Mouse (Mus musculus) ES-Bruce4 (cell line): ENCODE data around the gene Aqp9. TPM values are rescaled to one million over a fixed set of nuclear protein-coding genes. Genes with fewer than 3 reads are reported as not detected.
A peak's percentile ranks its signal among the peaks of the same experiment; 100 is the strongest.

Source experiments
- H3K27ac ChIP-seq: 2 replicates; pipeline ENCODE4 v1.5.1; 2012; ENCODE audit warnings: low read length, inconsistent platforms; ENCODE audit not compliant: insufficient read depth
- H3K27me3 ChIP-seq: 2 replicates; pipeline ENCODE4 v1.6.1; 2012; ENCODE audit warnings: mild to moderate bottlenecking, low read length, inconsistent platforms; ENCODE audit not compliant: control insufficient read depth, poor library complexity, insufficient read depth, severe bottlenecking
- H3K36me3 ChIP-seq: 2 replicates; pipeline ENCODE4 v1.6.1; 2012; ENCODE audit warnings: inconsistent platforms, mild to moderate bottlenecking, low read length, moderate library complexity; ENCODE audit not compliant: control insufficient read depth, poor library complexity, insufficient read depth, severe bottlenecking
- H3K4me1 ChIP-seq: one replicate; pipeline ENCODE4 v1.8.1; 2011; ENCODE audit warnings: low read length; ENCODE audit not compliant: control insufficient read depth, insufficient read depth
- H3K4me3 ChIP-seq: 2 replicates; pipeline ENCODE4 v1.5.1; 2011; ENCODE audit warnings: low read depth, mild to moderate bottlenecking, low read length
- H3K9ac ChIP-seq: 2 replicates; pipeline ENCODE4 v1.6.1; 2012; ENCODE audit warnings: low read depth, mild to moderate bottlenecking, inconsistent platforms; ENCODE audit not compliant: poor library complexity, severe bottlenecking
- H3K9me3 ChIP-seq: replicated peaks from 2 replicates; pipeline ENCODE4 v1.6.1; 2012; ENCODE audit warnings: mild to moderate bottlenecking, low read length, inconsistent platforms; ENCODE audit not compliant: control insufficient read depth, poor library complexity, insufficient read depth, severe bottlenecking
- CTCF ChIP-seq: IDR thresholded peaks from one replicate; pipeline ENCODE4 v1.8.1; 2011; ENCODE audit warnings: low read depth, low read length
- EP300 ChIP-seq: IDR thresholded peaks from 2 replicates; pipeline ENCODE4 v1.6.1; 2011; ENCODE audit warnings: low read depth, low read length; ENCODE audit not compliant: insufficient read depth
- POLR2A ChIP-seq: IDR thresholded peaks from one replicate; pipeline ENCODE4 v1.8.1; 2011; ENCODE audit warnings: low read length; ENCODE audit not compliant: insufficient read depth
- polyA plus RNA-seq: library from polyadenylated mRNA; stranded (reverse); fragments of >200 nt; gene quantifications from 2 replicates; pipeline ENCODE4 v1.2.4, GENCODE M21; 2011; ENCODE audit warnings: low read depth; ENCODE audit not compliant: missing spikeins, insufficient read depth, insufficient read length

Aqp9 gene
- polyA plus RNA-seq, 1 experiment, result not detected

DNA sequence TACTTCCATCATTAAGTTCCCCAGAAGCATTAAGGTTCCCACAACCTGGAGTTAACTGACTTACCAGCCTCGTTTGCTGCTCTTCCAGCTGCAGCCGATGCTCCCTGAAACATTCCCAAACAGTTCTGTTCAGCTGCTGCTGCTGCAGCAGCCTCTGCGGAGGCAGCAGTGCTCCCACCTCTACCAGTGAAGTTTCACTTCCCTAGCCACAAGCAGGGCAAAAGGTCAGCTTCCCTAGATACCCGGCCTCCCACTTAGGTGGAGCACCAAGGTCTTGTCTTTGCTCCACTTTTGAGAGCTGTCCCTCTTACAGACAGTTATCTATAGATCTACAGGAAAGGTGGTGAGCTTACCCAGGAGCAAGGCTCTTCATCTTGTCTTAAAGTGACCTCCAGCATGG lies 45.2 kb upstream of the Aqp9 start:
- H3K9me3 ChIP-seq, result no peaks in the 10 kb centered on the region
- TF ChIP-seq CTCF, result no peak
- TF ChIP-seq EP300, result no peak
- TF ChIP-seq POLR2A, result no peak
- H3K27me3 ChIP-seq, result peaks cover 22% of the 10 kb centered on the region
- H3K27ac ChIP-seq, result no peak overlapping the region
- H3K4me1 ChIP-seq, result no peaks in the 10 kb centered on the region
- no peak overlapping the region for H3K9ac ChIP-seq
- no peak overlapping the region for H3K4me3 ChIP-seq
- no peaks in the 10 kb centered on the region for H3K36me3 ChIP-seq

- H3K4me3 ChIP-seq, result no peak overlapping the region
- peak; percentile 78 for TF ChIP-seq CTCF
- TF ChIP-seq POLR2A, result no peak
- no peak for TF ChIP-seq EP300
- no peaks in the 10 kb centered on the region for H3K4me1 ChIP-seq
- no peak overlapping the region for H3K27ac ChIP-seq
- H3K36me3 ChIP-seq, result no peaks in the 10 kb centered on the region
- H3K9ac ChIP-seq, result no peak overlapping the region
- H3K27me3 ChIP-seq, result peaks cover 6% of the 10 kb centered on the region
- H3K9me3 ChIP-seq, result no peaks in the 10 kb centered on the region
Measured at GRCm38 (mm10) chr9:71210870-71211269, 42.4 kb upstream of the Aqp9 start.

DNA sequence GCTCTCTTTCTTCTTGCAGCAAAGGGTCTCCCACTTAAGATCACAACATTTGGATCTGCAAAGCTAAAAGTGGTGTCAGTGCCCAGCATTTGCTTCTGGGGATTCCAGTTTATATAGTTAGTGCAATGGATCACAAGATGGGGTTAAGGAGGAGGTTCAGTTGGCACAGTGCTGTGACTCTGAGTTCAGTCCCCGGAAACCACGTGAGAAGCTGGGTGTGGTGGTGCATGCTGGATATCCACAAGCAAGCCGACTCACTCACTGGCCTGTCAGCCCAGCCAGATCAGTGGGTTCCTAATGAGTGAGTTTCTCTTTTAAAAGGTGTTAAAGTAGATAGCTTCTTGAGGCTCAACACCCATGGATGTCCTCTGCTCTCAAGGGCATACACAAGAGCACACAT lies 40.8 kb upstream of the Aqp9 start:
- Histone ChIP-seq H3K27ac (no peak overlapping the region), H3K9ac (no peak overlapping the region), H3K27me3 (no peaks in the 10 kb centered on the region; the same call in 1 of the 2 replicates), H3K9me3 (no peaks in the 10 kb centered on the region), H3K36me3 (no peaks in the 10 kb centered on the region), H3K4me1 (no peaks in the 10 kb centered on the region), H3K4me3 (no peak overlapping the region)
- no peak for TF ChIP-seq CTCF
- TF ChIP-seq POLR2A, result no peak
- TF ChIP-seq EP300, result no peak

GRCm38 (mm10) chr9:71202265-71202664 lies 33.8 kb upstream of the Aqp9 start:
- H3K4me1 ChIP-seq, result no peaks in the 10 kb centered on the region
- H3K9ac ChIP-seq, result no peak overlapping the region
- TF ChIP-seq CTCF (no peak), POLR2A (no peak), EP300 (no peak)

GRCm38 (mm10) chr9:71198826-71199225 lies 30.3 kb upstream of the Aqp9 start:
- Histone ChIP-seq H3K9ac (no peak overlapping the region), H3K27me3 (no peaks in the 10 kb centered on the region; the same call in 1 of the 2 replicates), H3K27ac (no peak overlapping the region), H3K4me3 (no peak overlapping the region), H3K9me3 (no peaks in the 10 kb centered on the region), H3K4me1 (no peaks in the 10 kb centered on the region), H3K36me3 (no peaks in the 10 kb centered on the region)
- TF ChIP-seq POLR2A (no peak), EP300 (no peak), CTCF (no peak)

More at GRCm38 (mm10) chr9:71202265-71202664, 33.8 kb upstream of the Aqp9 start:
- H3K4me3 ChIP-seq, result no peak overlapping the region
- no peaks in the 10 kb centered on the region for H3K9me3 ChIP-seq
- H3K36me3 ChIP-seq, result no peaks in the 10 kb centered on the region
- no peaks in the 10 kb centered on the region; the same call in 1 of the 2 replicates for H3K27me3 ChIP-seq
- no peak overlapping the region for H3K27ac ChIP-seq

- H3K36me3 ChIP-seq, result no peaks in the 10 kb centered on the region
Measured at GRCm38 (mm10) chr9:71188647-71189415, 20.3 kb upstream of the Aqp9 start.

More at GRCm38 (mm10) chr9:71188647-71189415, 20.3 kb upstream of the Aqp9 start:
- TF ChIP-seq POLR2A (no peak), CTCF (peak; percentile 78), EP300 (no peak)
- Histone ChIP-seq H3K9me3 (no peaks in the 10 kb centered on the region), H3K27me3 (no peaks in the 10 kb centered on the region), H3K27ac (no peak overlapping the region), H3K4me1 (no peaks in the 10 kb centered on the region), H3K9ac (no peak overlapping the region), H3K4me3 (no peak overlapping the region)
